Mouse (Mus musculus) CH12.LX (cell line): ENCODE measurements around the gene Btbd10. TPM values are rescaled to one million over a fixed set of nuclear protein-coding genes. Genes with fewer than 3 reads are reported as not detected.

Experiments used
- DNase-seq: peaks from one replicate; pipeline ENCODE4 v3.0.0-alpha.2; 2013; ENCODE audit errors: extremely low read depth
- H3K27ac ChIP-seq: 2 replicates; pipeline ENCODE4 v1.5.1; 2012; ENCODE audit warnings: low read depth, mild to moderate bottlenecking, control low read depth, moderate library complexity; ENCODE audit not compliant: insufficient read depth
- H3K27me3 ChIP-seq: replicated peaks from 2 replicates; pipeline ENCODE3; 2012; ENCODE audit warnings: inconsistent platforms
- H3K36me3 ChIP-seq, 2 experiments: replicated peaks in 1 of 2; 2 replicates each; pipeline versions ENCODE3 to v1.6.1; 2012; ENCODE audit warnings: inconsistent platforms in 1 of 2, low read length in 1 of 2, mild to moderate bottlenecking in 1 of 2, mixed read lengths in 1 of 2, moderate library complexity in 1 of 2; ENCODE audit not compliant: control insufficient read depth in 1 of 2, insufficient read depth in 1 of 2
- H3K4me1 ChIP-seq, 2 experiments: 2 replicates each; pipeline ENCODE4 v1.6.1; 2012; ENCODE audit warnings: inconsistent platforms in 1 of 2, moderate library complexity in 1 of 2; ENCODE audit not compliant: insufficient read depth in 2 of 2, control insufficient read depth in 1 of 2
- H3K4me2 ChIP-seq: 2 replicates; pipeline ENCODE4 v1.6.1; 2012; ENCODE audit warnings: low read depth, mild to moderate bottlenecking, control low read depth; ENCODE audit not compliant: poor library complexity, insufficient read depth, severe bottlenecking
- H3K4me3 ChIP-seq, 3 experiments: fragments of 150-350 bp in 1 of 3; sonication (generic) in 1 of 3; replicated peaks in 1 of 3; 2 replicates each; pipeline versions ENCODE3 to v1.5.1; 2011 to 2012; ENCODE audit warnings: low read depth in 2 of 3, low read length in 2 of 3, mild to moderate bottlenecking in 2 of 3, moderate library complexity in 2 of 3, control low read depth in 1 of 3, improper control_type of control experiment in 1 of 3, inconsistent platforms in 1 of 3, mixed read lengths in 1 of 3; ENCODE audit not compliant: poor library complexity in 1 of 3
- H3K79me2 ChIP-seq: replicated peaks from 2 replicates; pipeline ENCODE4 v1.6.1; 2012; ENCODE audit warnings: mild to moderate bottlenecking, moderate library complexity; ENCODE audit not compliant: control insufficient read depth, poor library complexity, insufficient read depth, severe bottlenecking; ENCODE audit errors: extremely low read depth
- H3K9ac ChIP-seq: 2 replicates; pipeline ENCODE4 v1.6.1; 2012; ENCODE audit warnings: low read depth, mild to moderate bottlenecking, control low read depth, moderate library complexity; ENCODE audit not compliant: insufficient read depth
- H3K9me3 ChIP-seq: replicated peaks from 2 replicates; pipeline ENCODE3; 2012; ENCODE audit warnings: low read length, inconsistent platforms, mixed read lengths
- CHD2 ChIP-seq: IDR thresholded peaks from 2 replicates; pipeline ENCODE4 v1.6.1; 2011; ENCODE audit warnings: low read length, improper control_type of control experiment
- CTCF ChIP-seq, 2 experiments: IDR thresholded peaks in 1 of 2; conservative IDR thresholded peaks in 1 of 2; 2 replicates each; pipeline ENCODE4 v1.5.1; 2011 to 2012; ENCODE audit warnings: low read depth in 2 of 2, low read length in 2 of 2, improper control_type of control experiment in 1 of 2, inconsistent platforms in 1 of 2, mild to moderate bottlenecking in 1 of 2, moderate library complexity in 1 of 2
- E2F4 ChIP-seq: IDR thresholded peaks from 2 replicates; pipeline ENCODE4 v1.6.1; 2011; ENCODE audit warnings: low read depth, low read length, improper control_type of control experiment; ENCODE audit not compliant: insufficient replicate concordance
- ELF1 ChIP-seq: IDR thresholded peaks from 2 replicates; pipeline ENCODE4 v1.6.1; 2014; ENCODE audit warnings: low read depth, mild to moderate bottlenecking, inconsistent platforms, low read length, improper control_type of control experiment
- EP300 ChIP-seq: IDR thresholded peaks from 2 replicates; pipeline ENCODE4 v1.6.1; 2011; ENCODE audit warnings: low read length, improper control_type of control experiment
- ETS1 ChIP-seq: conservative IDR thresholded peaks from 2 replicates; pipeline ENCODE4 v1.6.1; 2012; ENCODE audit warnings: low read depth, mild to moderate bottlenecking, inconsistent platforms, low read length, improper control_type of control experiment, moderate library complexity
- IRF4 ChIP-seq: IDR thresholded peaks from 2 replicates; pipeline ENCODE4 v1.6.1; 2014; ENCODE audit warnings: low read depth, mild to moderate bottlenecking, inconsistent platforms, low read length, improper control_type of control experiment
- JUN ChIP-seq: IDR thresholded peaks from 2 replicates; pipeline ENCODE4 v1.6.1; 2011; ENCODE audit warnings: low read depth, mild to moderate bottlenecking, low read length, improper control_type of control experiment, moderate library complexity; ENCODE audit not compliant: insufficient read depth
- JUND ChIP-seq: conservative IDR thresholded peaks from 2 replicates; pipeline ENCODE4 v1.6.1; 2011; ENCODE audit warnings: low read depth, low read length, improper control_type of control experiment
- MAZ ChIP-seq: IDR thresholded peaks from 2 replicates; pipeline ENCODE4 v1.6.1; 2012; ENCODE audit warnings: low read depth, mild to moderate bottlenecking, inconsistent platforms, low read length, improper control_type of control experiment, moderate library complexity
- MXI1 ChIP-seq: IDR thresholded peaks from 2 replicates; pipeline ENCODE4 v1.6.1; 2011; ENCODE audit warnings: mild to moderate bottlenecking, low read depth, low read length, improper control_type of control experiment
- NELFE ChIP-seq: IDR thresholded peaks from 2 replicates; pipeline ENCODE4 v1.6.1; 2011; ENCODE audit warnings: low read depth, low read length, improper control_type of control experiment
- PAX5 ChIP-seq: IDR thresholded peaks from 2 replicates; pipeline ENCODE4 v1.6.1; 2012; ENCODE audit warnings: low read length, inconsistent platforms, mixed read lengths
- POLR2A ChIP-seq: IDR thresholded peaks from 2 replicates; pipeline ENCODE4 v1.6.1; 2011; ENCODE audit warnings: low read depth, mild to moderate bottlenecking, improper control_type of control experiment, low read length
- RCOR1 ChIP-seq: conservative IDR thresholded peaks from 2 replicates; pipeline ENCODE4 v1.6.1; 2012; ENCODE audit warnings: low read depth, mild to moderate bottlenecking, inconsistent platforms, low read length, improper control_type of control experiment
- TBP ChIP-seq: conservative IDR thresholded peaks from 2 replicates; pipeline ENCODE4 v1.6.1; 2011; ENCODE audit warnings: low read depth, low read length, improper control_type of control experiment
- TCF12 ChIP-seq: IDR thresholded peaks from 2 replicates; pipeline ENCODE4 v1.6.1; 2014; ENCODE audit warnings: low read depth, mild to moderate bottlenecking, inconsistent platforms, low read length, improper control_type of control experiment
- USF2 ChIP-seq: conservative IDR thresholded peaks from 2 replicates; pipeline ENCODE4 v1.6.1; 2011; ENCODE audit warnings: low read depth, low read length, improper control_type of control experiment
- ZNF384 ChIP-seq: IDR thresholded peaks from 2 replicates; pipeline ENCODE4 v1.6.1; 2012; ENCODE audit warnings: low read depth, low read length, improper control_type of control experiment, inconsistent platforms
- dilution Hi-C: fragments of 300-500 bp; cut with MboI; formaldehyde crosslinking; loops from 2 replicates; pipeline ENCODE4 v1.14.3; 2020; ENCODE audit warnings: low sequenced_read_pairs; ENCODE audit not compliant: extremely low pct_unique_long_range_greater_than_20kb, extremely low pct_ligation_motif_present
- in situ Hi-C: fragments of 300-500 bp; cut with MboI; formaldehyde crosslinking; loops from 3 replicates; pipeline ENCODE4 v1.14.3; 2019; ENCODE audit warnings: low sequenced_read_pairs, low pct_ligation_motif_present, low pct_unique_long_range_greater_than_20kb, mixed read lengths
- polyA plus RNA-seq: library from polyadenylated mRNA; unstranded; fragments of >175 nt; gene quantifications from 2 replicates; pipeline ENCODE4 v1.2.1, GENCODE M21; 2012; ENCODE audit warnings: low read depth; ENCODE audit not compliant: insufficient read length
- total RNA-seq, 2 experiments: library from RNA; depleted of rRNA; stranded (reverse); fragments of 300-350 nt in 1 of 2; fragments of >200 nt in 1 of 2; gene quantifications; 2 replicates each; pipeline ENCODE4 v1.2.3; 2012 to 2014

The Btbd10 gene
- total and polyA plus RNA-seq, 3 experiments: 13.6 to 23.9 (median 17.0) TPM

DNA sequence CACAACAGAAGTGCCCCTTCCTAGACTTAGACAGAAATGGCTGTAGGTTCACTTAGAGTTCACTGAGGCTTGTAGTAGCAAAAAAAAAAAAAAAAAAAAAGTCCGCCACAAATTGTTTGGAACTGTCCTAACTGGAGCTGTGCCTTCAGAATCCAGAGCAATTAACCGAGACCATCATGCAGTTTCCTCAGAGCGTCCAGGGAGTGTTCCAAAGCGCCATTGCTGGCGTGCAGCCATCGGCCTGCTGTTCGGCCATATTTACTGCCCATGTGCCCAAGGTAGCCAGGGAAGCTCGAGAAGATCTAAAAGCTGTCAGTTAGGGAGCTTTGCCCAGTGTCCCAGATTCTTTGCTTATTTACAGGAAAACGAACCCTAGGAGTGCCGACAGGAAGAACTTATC, 98.6 kb downstream of the Btbd10 start:
- H3K27me3 ChIP-seq: no peaks in the 10 kb centered on the region
- TF ChIP-seq ETS1: no peak
- no peak for TF ChIP-seq E2F4
- TF ChIP-seq ELF1: no peak
- no peak for TF ChIP-seq MAZ
- no peak for TF ChIP-seq JUN
- TF ChIP-seq TCF12: no peak
- TF ChIP-seq CHD2: no peak
- TF ChIP-seq JUND: no peak
- TF ChIP-seq MXI1: no peak
- no peak for TF ChIP-seq ZNF384
- TF ChIP-seq IRF4: no peak
- no peak for TF ChIP-seq EP300
- TF ChIP-seq RCOR1: no peak
- no peak for TF ChIP-seq PAX5
- no peak for TF ChIP-seq POLR2A
- no peak for TF ChIP-seq CTCF (conservative IDR thresholded peaks at IDR 0.05 in 1 of 2, IDR thresholded peaks at IDR 0.05 in 1 of 2; ENCODE audit: low read depth in 2 of 2, low read length in 2 of 2)
- TF ChIP-seq NELFE: no peak
- TF ChIP-seq, all 38 proteins: peak for 0
- H3K79me2 ChIP-seq: no peaks in the 10 kb centered on the region
- DNase-seq: no peak
- no peak overlapping the region for H3K4me2 ChIP-seq
- H3K9ac ChIP-seq: no peak overlapping the region
- H3K9me3 ChIP-seq: no peaks in the 10 kb centered on the region
- no peak overlapping the region for H3K27ac ChIP-seq
- dilution Hi-C loops: no loop called here
- in situ Hi-C loops: loop anchor here (25.0 kb wide), 1 partner anchor 358 kb away; no protein-coding TSS in a partner anchor
- H3K4me1 ChIP-seq: peaks cover 2 to 19% of the 10 kb centered on the region in 2 experiments; a peak in 2 of 4 replicates
- H3K36me3 ChIP-seq: no peaks in the 10 kb centered on the region
- no peak overlapping the region for H3K4me3 ChIP-seq

DNA sequence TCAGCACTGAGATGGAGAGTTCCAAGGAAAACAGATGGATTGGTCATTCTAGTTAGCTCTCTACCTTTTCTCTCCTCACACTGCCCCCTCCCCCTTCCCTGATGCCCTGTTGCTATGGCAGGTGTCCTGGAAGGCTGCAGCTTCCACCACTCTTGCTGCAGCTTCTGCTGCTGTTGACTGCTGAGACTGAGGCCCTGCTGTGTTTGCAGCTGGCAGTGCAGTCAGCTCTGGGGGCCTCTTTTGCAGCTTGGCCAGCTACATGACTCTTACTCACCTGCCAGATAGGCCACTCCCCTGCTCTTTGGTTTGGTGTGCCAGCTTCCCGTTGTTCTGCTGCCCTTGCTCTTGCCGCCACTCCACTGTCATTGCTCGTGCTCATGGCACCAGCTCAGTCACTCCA, 99.3 kb downstream of the Btbd10 start:
- TF ChIP-seq ELF1: no peak
- no peak for TF ChIP-seq POLR2A
- no peak for TF ChIP-seq NELFE
- TF ChIP-seq MXI1: no peak
- no peak for TF ChIP-seq PAX5
- no peak for TF ChIP-seq USF2
- no peak for TF ChIP-seq JUND
- TF ChIP-seq TBP: no peak

More for the DNA sequence above, 99.3 kb downstream of the Btbd10 start:
- Histone ChIP-seq H3K9ac (no peak overlapping the region), H3K79me2 (no peaks in the 10 kb centered on the region), H3K4me3 (no peak overlapping the region), H3K27ac (no peak overlapping the region), H3K4me1 (peaks cover 2 to 19% of the 10 kb centered on the region in 2 experiments; a peak in 2 of 4 replicates), H3K4me2 (no peak overlapping the region), H3K36me3 (no peaks in the 10 kb centered on the region), H3K27me3 (no peaks in the 10 kb centered on the region), H3K9me3 (no peaks in the 10 kb centered on the region)
- in situ Hi-C loops (loop anchor here (25.0 kb wide), 1 partner anchor 358 kb away; no protein-coding TSS in a partner anchor), dilution Hi-C loops (no loop called here)
- DNase-seq: no peak
